Mouse (Mus musculus) brain, embryonic 14.5 days (tissue): ENCODE measurements at regions not wholly inside any gene's neighbourhood (a gene's known extent, or its start where the extent isn't known, plus 50 kb on each side); places are given as distances from the start of the nearest gene placed in this dataset.

ENCODE experiments used
- DNase-seq: peaks from one replicate; pipeline ENCODE4 v3.0.0-alpha.2; 2011; ENCODE audit warnings: low read depth
- CTCF ChIP-seq: fragments of 200-500 bp; IDR thresholded peaks from 2 replicates; pipeline ENCODE4 v1.5.1; 2012; ENCODE audit warnings: inconsistent platforms, mild to moderate bottlenecking, moderate library complexity, borderline replicate concordance; ENCODE audit not compliant: insufficient read depth, insufficient read length; ENCODE audit errors: extremely low read depth
- POLR2A ChIP-seq: fragments of 200-500 bp; IDR thresholded peaks from 2 replicates; pipeline ENCODE4 v1.6.1; 2012; ENCODE audit warnings: mild to moderate bottlenecking, inconsistent platforms, borderline replicate concordance; ENCODE audit not compliant: poor library complexity, insufficient read depth, insufficient read length, severe bottlenecking; ENCODE audit errors: extremely low read depth

DNA sequence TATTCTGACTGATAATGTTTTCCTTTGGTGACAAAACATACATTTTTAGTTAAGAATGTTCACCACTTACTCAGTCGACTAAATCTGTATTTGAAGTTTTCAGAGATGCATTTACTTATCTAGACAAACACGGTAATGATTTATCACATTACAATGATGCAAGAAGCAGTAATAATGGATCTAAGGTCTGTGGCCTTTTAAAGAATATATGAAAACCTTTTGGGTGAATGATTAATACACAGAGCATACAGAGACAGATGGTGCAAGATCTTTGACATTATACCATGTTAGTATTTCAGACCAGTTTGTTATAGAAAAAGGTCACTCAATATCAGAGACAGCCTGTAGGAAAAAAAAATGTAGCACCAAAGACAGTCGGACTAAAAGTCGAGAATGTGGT lies 1004.2 kb upstream of the Ncam2 start:
- DNase-seq = no peak
- no peak for TF ChIP-seq CTCF
- TF ChIP-seq POLR2A = no peak

DNA sequence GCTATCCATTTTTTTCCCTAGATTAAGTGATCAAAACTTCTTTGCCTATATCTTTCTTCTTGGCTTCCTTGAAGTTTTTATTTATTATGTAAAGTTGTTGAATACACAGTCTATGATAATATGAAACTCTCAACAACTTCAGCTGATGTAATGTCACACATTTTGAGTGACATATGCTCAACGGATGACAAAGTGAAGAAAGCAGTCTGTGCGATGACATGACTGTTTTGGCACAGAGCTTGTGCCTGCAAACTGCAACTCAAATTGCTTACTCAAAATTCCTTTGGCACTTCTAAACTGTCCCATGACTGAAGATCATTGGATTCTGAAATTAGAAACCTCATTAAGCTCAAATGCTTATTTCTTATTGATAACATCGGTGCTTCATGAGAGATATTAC lies 997.7 kb upstream of the Ncam2 start:
- DNase-seq = peak; percentile 73

DNA sequence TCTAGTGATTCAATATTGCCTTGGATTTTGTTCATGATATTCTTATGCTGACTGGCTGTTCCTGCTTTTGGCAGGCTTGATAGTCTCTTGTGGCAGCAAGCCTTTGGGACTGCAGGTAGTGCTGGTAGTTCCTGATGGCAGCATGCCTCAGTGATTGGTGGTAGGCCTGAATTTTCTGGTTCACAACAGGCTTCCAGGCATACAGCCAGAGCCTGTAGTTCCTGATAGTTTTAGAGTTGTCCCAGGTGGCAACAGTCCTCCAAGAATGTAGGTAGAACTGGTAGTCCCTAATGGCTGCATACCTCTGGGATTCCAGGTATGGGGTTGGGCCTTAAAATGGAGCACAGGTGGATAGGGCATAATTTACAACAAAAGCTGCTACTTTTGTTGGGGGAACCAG lies 987.7 kb upstream of the Ncam2 start:
- no peak for TF ChIP-seq POLR2A
- no peak for TF ChIP-seq CTCF
- DNase-seq = no peak

More for the DNA sequence above, 997.7 kb upstream of the Ncam2 start:
- TF ChIP-seq POLR2A (no peak), CTCF (no peak)

DNA sequence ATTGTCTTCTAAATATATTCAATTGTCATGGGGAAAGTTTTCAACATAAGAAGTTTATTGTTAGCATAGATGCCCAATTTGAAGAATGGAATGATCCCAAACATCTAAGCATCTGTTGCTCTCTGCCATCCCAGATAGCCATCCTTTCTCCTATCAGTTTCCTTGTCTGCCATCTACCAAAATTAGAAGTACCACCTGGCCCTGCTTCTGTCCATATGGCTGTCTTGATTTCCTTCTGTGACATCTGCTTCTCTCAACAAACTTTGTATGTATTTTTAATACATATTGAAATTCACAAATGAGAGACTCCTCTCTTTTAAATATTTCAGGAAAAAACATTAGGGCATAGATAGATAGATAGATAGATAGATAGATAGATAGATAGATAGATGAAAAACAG lies 945.1 kb upstream of the Ncam2 start:
- peak; percentile 25 for DNase-seq
- TF ChIP-seq CTCF (no peak), POLR2A (no peak)

DNA sequence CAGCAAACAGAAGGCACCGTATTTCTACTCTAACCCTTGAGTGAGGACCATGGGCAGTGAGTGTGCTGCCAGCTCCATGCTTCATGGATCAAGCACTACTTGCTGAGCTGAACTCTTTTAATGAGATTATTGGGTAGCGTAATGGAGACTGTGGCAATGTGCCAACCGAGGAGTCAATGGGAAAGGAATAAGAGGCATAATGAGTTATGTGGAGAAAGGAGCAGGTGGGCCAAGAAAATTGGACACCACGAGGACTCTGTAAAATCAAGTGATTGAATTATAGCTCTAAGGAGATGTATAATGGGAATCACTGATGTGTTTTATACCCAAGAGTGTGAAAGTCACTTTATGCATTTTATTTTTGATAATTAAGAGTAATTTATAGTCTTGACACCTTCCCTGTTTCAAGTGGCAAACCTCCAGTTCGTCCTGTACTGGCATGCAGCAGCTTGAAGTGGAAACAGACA lies 934.3 kb upstream of the Ncam2 start:
- peak; percentile 93 for DNase-seq
- TF ChIP-seq CTCF = no peak
- TF ChIP-seq POLR2A = no peak

DNA sequence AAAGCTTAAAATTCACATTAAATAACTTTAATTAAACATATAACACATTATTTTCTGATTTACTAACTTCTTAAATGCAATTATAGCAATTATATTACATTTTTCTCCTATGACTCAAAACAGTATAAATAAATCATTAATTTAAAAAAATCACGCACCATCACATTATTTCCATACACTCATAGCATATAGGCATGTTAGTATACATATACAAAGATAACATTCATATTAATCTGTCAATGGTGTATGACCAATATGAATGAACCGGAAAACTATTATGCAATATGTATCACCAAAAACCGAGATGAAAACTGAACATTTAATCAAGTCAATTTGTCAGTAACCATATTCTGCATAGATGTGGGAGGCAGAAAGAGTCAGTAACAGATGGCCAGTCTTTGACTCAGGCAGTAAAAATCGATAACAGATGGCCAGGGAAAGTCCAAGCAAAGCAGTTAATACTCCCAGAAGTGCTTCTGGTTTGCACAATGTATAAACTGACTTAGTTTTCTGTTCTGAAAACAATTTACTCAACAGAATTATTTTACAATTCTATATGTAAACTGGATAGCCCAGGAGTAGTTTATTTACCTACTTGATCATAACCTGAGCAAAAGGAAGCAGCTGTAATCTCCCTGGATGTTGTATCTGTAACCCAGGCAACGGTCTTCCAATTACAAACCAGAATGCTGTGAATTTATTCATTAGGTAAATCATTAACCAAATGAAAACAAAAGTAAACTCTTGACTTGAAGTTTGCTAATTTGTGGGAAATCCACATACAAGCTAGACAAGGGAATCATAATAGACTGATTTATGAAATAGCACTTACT lies 928.0 kb upstream of the Ncam2 start:
- peak; percentile 77 for DNase-seq
- no peak for TF ChIP-seq POLR2A
- no peak for TF ChIP-seq CTCF
